Mouse (Mus musculus): Measurements from ENCODE around the gene Cux1. TPM values are rescaled to one million over a fixed set of nuclear protein-coding genes. Genes with fewer than 3 reads are reported as not detected.

Gene Cux1
- polyA plus RNA-seq, 1 experiment, result 164 TPM

DNA sequence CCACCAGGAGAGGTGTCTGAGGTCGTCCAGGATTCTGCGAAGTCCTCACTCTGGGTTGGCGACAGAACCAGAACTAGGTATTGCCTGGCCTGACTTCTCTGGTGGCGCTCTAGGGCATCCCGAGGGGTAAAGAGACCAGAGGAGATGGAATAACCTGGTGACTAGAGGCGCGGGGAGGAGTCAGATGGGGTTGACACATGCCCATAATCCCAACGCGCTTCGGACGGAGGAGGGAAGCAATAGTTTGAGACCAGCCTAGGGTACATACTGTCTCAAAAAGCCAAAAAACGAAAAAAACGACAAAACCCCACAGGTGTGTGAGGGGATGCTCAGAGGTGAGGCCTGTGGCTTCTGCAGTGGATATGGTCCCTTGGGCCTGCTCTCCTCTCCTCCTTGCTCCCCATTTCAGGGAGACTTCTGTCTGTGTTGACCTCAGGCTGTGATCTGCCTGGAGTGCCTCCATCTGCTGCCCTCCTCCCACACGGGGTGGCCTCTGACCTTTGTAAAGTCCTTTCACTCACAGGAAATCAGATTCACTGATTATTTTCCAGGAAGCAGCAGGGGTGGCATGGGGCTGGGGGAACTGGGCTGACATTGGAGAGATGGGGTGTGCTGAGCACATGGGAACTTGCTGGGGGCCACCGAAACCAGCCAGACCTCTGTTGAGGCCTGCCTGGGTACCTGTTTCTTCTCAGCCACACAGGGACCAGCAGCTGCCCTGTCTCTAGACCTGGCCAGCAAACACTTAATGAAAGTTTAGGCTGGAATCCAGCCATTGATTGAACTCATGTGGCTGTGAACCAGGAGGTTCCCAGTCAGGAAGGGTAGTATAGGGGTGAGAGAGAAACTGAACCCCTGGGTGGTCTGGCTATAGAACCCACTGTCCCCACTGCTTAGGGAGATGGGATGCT lies 321.5 kb downstream of the Cux1 start:
- Histone ChIP-seq H3K27ac (ENCODE audit: control insufficient read depth, insufficient read depth, low read length) (no peak overlapping the region), H3K4me1 (replicated peaks; ENCODE audit: control insufficient read depth, insufficient read depth, low read length) (peaks cover 31% of the 10 kb centered on the region), H3K36me3 (ENCODE audit: control insufficient read depth, insufficient read depth, low read length) (0 out of 2 replicates have a peak, but pooled peaks cover 3% of the 10 kb centered on the region), H3K4me3 (ENCODE audit: control insufficient read depth, insufficient read depth, low read length) (no peak overlapping the region), H3K27me3 (ENCODE audit: control insufficient read depth, insufficient read depth, low read length) (no peaks in the 10 kb centered on the region)
- no peak for DNase-seq
- TF ChIP-seq CTCF (IDR thresholded peaks at IDR 0.05; ENCODE audit: borderline replicate concordance, control insufficient read depth, extremely low read depth, insufficient read depth, low read length, poor library complexity) (no peak), POLR2A (IDR thresholded peaks at IDR 0.05; ENCODE audit: control insufficient read depth, extremely low read depth, insufficient read depth, low read length, poor library complexity) (no peak)
- 39% methylated on average over 15 of the region's 15 CpGs for WGBS

- WGBS, result under 1% methylated on average over 53 of the region's 57 CpGs
- H3K27me3 ChIP-seq (ENCODE audit: control insufficient read depth, insufficient read depth, low read length), result no peaks in the 10 kb centered on the region
- H3K27ac ChIP-seq (ENCODE audit: control insufficient read depth, insufficient read depth, low read length), result no peak overlapping the region
- H3K36me3 ChIP-seq (ENCODE audit: control insufficient read depth, insufficient read depth, low read length), result 0 out of 2 replicates have a peak, but pooled peaks cover 3% of the 10 kb centered on the region
- peak overlapping the region; percentile 60 for H3K4me3 ChIP-seq (ENCODE audit: control insufficient read depth, insufficient read depth, low read length)
- TF ChIP-seq CTCF (IDR thresholded peaks at IDR 0.05; ENCODE audit: borderline replicate concordance, control insufficient read depth, extremely low read depth, insufficient read depth, low read length, poor library complexity) (no peak), POLR2A (IDR thresholded peaks at IDR 0.05; ENCODE audit: control insufficient read depth, extremely low read depth, insufficient read depth, low read length, poor library complexity) (no peak)
- peak; percentile 49 for DNase-seq
- H3K4me1 ChIP-seq (replicated peaks; ENCODE audit: control insufficient read depth, insufficient read depth, low read length), result peaks cover 31% of the 10 kb centered on the region
Observed at GRCm38 (mm10) chr5:136244762-136245540, 322.3 kb downstream of the Cux1 start.

DNA sequence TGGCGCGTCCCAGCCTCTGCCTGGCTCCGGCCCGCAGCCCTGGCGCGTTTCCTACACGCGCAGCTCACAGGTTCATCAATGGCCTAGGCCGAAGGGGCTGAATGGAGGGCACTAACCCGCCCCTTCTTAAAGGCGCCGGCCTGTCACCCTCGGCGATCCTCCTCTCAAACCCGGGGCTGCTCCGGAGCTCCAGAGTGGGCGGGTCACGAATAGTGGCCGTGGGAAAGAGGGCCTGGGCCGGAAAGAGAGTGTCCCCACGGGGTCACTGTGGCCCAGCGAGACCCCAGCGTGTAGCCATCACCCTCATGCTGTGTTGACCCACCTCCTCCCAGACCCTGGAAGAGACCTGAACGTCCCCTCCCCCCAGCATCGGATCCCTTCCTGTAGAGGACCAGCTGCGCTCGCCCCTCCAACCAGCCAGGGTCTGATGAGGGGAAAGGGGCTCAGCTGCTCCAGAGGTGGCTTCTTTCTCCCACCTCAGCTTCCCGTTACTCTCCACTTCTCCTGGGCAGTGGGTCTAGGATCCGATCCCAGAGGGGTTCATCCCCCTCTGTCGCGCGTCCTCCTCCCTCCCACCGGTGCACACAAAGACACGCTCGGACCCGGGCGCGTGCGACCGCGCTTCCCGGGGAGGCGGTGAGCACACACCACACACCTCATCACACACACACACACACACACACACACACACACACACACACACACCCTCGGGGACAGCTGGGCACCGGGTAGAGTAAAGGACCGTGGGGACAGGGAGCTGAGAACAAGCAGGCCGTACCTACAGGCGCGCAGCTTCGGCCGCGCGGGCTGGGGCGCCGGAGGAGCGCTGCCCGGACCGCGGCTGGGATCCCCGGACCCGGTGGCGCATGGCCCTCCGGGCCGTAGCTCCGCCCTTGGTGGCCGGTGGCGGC lies 323.2 kb downstream of the Cux1 start:
- TF ChIP-seq POLR2A (IDR thresholded peaks at IDR 0.05; ENCODE audit: control insufficient read depth, extremely low read depth, insufficient read depth, low read length, poor library complexity), result no peak
- TF ChIP-seq CTCF (IDR thresholded peaks at IDR 0.05; ENCODE audit: borderline replicate concordance, control insufficient read depth, extremely low read depth, insufficient read depth, low read length, poor library complexity), result no peak
- 0 out of 2 replicates have a peak, but pooled peaks cover 3% of the 10 kb centered on the region for H3K36me3 ChIP-seq (ENCODE audit: control insufficient read depth, insufficient read depth, low read length)
- H3K27ac ChIP-seq (ENCODE audit: control insufficient read depth, insufficient read depth, low read length), result no peak overlapping the region
- 2% methylated on average over 67 of the region's 67 CpGs for WGBS
- no peaks in the 10 kb centered on the region for H3K27me3 ChIP-seq (ENCODE audit: control insufficient read depth, insufficient read depth, low read length)
- DNase-seq, result no peak
- H3K4me3 ChIP-seq (ENCODE audit: control insufficient read depth, insufficient read depth, low read length), result peak overlapping the region; percentile 60
- peaks cover 31% of the 10 kb centered on the region for H3K4me1 ChIP-seq (replicated peaks; ENCODE audit: control insufficient read depth, insufficient read depth, low read length)

- DNase-seq, result no peak
- no peaks in the 10 kb centered on the region for H3K36me3 ChIP-seq (ENCODE audit: control insufficient read depth, insufficient read depth, low read length)
- peaks cover 31% of the 10 kb centered on the region for H3K4me1 ChIP-seq (replicated peaks; ENCODE audit: control insufficient read depth, insufficient read depth, low read length)
- 60% methylated on average over 6 of the region's 6 CpGs for WGBS
- TF ChIP-seq POLR2A (IDR thresholded peaks at IDR 0.05; ENCODE audit: control insufficient read depth, extremely low read depth, insufficient read depth, low read length, poor library complexity) (no peak), CTCF (IDR thresholded peaks at IDR 0.05; ENCODE audit: borderline replicate concordance, control insufficient read depth, extremely low read depth, insufficient read depth, low read length, poor library complexity) (no peak)
- H3K27me3 ChIP-seq (ENCODE audit: control insufficient read depth, insufficient read depth, low read length), result no peaks in the 10 kb centered on the region
- H3K27ac ChIP-seq (ENCODE audit: control insufficient read depth, insufficient read depth, low read length), result no peak overlapping the region
- no peak overlapping the region for H3K4me3 ChIP-seq (ENCODE audit: control insufficient read depth, insufficient read depth, low read length)
Observed at GRCm38 (mm10) chr5:136241161-136241560, 326.1 kb downstream of the Cux1 start.

GRCm38 (mm10) chr5:136240381-136240780 lies 326.9 kb downstream of the Cux1 start:
- Histone ChIP-seq H3K4me3 (ENCODE audit: control insufficient read depth, insufficient read depth, low read length) (no peak overlapping the region), H3K27ac (ENCODE audit: control insufficient read depth, insufficient read depth, low read length) (no peak overlapping the region), H3K36me3 (ENCODE audit: control insufficient read depth, insufficient read depth, low read length) (no peaks in the 10 kb centered on the region), H3K27me3 (ENCODE audit: control insufficient read depth, insufficient read depth, low read length) (no peaks in the 10 kb centered on the region), H3K4me1 (replicated peaks; ENCODE audit: control insufficient read depth, insufficient read depth, low read length) (peaks cover 26% of the 10 kb centered on the region)
- WGBS, result 100% methylated on average over 1 of the region's 1 CpGs
- no peak for TF ChIP-seq CTCF (IDR thresholded peaks at IDR 0.05; ENCODE audit: borderline replicate concordance, control insufficient read depth, extremely low read depth, insufficient read depth, low read length, poor library complexity)
- no peak for TF ChIP-seq POLR2A (IDR thresholded peaks at IDR 0.05; ENCODE audit: control insufficient read depth, extremely low read depth, insufficient read depth, low read length, poor library complexity)
- no peak for DNase-seq
